Comparison of ENCODE assay signal across 19 mouse cellular contexts in genomic region chr11:119431516-119431915, GRCm38 (mm10). TPM values are rescaled to one million over a fixed set of nuclear protein-coding genes. Genes with fewer than 3 reads are reported as not detected.
DNase-seq lines count a peak whose midpoint lies in the region.
"Had no signal": no experiment of that assay in that cellular context is flagged by ENCODE, and none has a peak within 500 bp of the region (broad histone marks: within the 10 kb centered on the region; RNA-seq: fewer than 3 reads in every experiment).

No protein-coding gene starts in this region.

- peak; percentile 28 to 39 for DNase-seq in cerebellum, postnatal 14 days
- DNase-seq in cerebellum, adult 8-10 months: no peak
- DNase-seq in gastrocnemius, adult 18-20 months (ENCODE audit: low spot score): peak; percentile 79
- peak; percentile 79 for DNase-seq in gastrocnemius, postnatal 14 days
- peak; percentile 48 for DNase-seq in lung, postnatal 36 days
- DNase-seq in layer of hippocampus, postnatal 14 days (ENCODE audit: low spot score in 2 of 2): no peak
- DNase-seq in adrenal gland, postnatal 36 days: no peak
- DNase-seq: adrenal gland, postnatal 14 days; cerebellum, adult 11-12 months; cerebellum, postnatal 36 days; heart, adult 18-20 months; heart, postnatal 36 days; kidney, adult 8-10 months; kidney, postnatal 4 days; lung, embryonic 14.5 days; right cerebral cortex, postnatal 25 days; spleen, adult 18-20 months; thymus, adult 18-20 months; thymus, postnatal 36 days had no signal

- intact Hi-C loops in gastrocnemius, postnatal 14 days (cut with DNase I; ENCODE audit: low total_unique reads): no loop called here

RNA-seq across cellular contexts. Expression of gene Rnf213, which starts 38.6 kb away (rescaled TPM):
- 1 to 10 TPM; 5.7 to 6.6 TPM for total RNA-seq in gastrocnemius, adult 18-20 months (2021)
- 1 to 10 TPM; 5.4 to 7.4 TPM for total RNA-seq in gastrocnemius, postnatal 14 days (2021)
- total RNA-seq in layer of hippocampus, postnatal 14 days (2021): 1 to 10 TPM; 3.4 to 3.5 TPM
- 10 to 100 TPM; 37.3 to 40.3 TPM for total RNA-seq in adrenal gland, postnatal 36 days (2021)

RNA-seq across cellular contexts. Expression of gene Endov, which starts 59.6 kb away (rescaled TPM):
- 1 to 10 TPM; 4.4 to 5.7 TPM for total RNA-seq in gastrocnemius, adult 18-20 months (2021)
- 1 to 10 TPM; 7.3 to 8.7 TPM for total RNA-seq in gastrocnemius, postnatal 14 days (2021)
- 10 to 100 TPM; 26.3 to 27.7 TPM for total RNA-seq in layer of hippocampus, postnatal 14 days (2021)
- total RNA-seq in adrenal gland, postnatal 36 days (2021): 10 to 100 TPM; 16.6 to 17.3 TPM

Comparison
In these comparisons a context has a peak if more than half of its experiments do, and no peak if none do; other contexts are left out.
1. DNase-seq: peak in cerebellum, postnatal 14 days (2 of 2), gastrocnemius, adult 18-20 months (single experiment), gastrocnemius, postnatal 14 days (single experiment) and lung, postnatal 36 days (single experiment); none in cerebellum, adult 8-10 months (single experiment), layer of hippocampus, postnatal 14 days (0 of 2) and adrenal gland, postnatal 36 days (0 of 2).
2. RNA of gene Rnf213, which starts 38.6 kb away (total RNA-seq): 37.3 to 40.3 TPM in adrenal gland, postnatal 36 days; 5.4 to 7.4 TPM in gastrocnemius, postnatal 14 days, 5.7 to 6.6 TPM in gastrocnemius, adult 18-20 months and 3.4 to 3.5 TPM in layer of hippocampus, postnatal 14 days; every median in the first group is over 4 times any median in the second.